Mouse (Mus musculus) forebrain, postnatal 0 days (tissue): Measurements from ENCODE around the gene Cyfip2. TPM values are rescaled to one million over a fixed set of nuclear protein-coding genes. Genes with fewer than 3 reads are reported as not detected.
A peak's percentile ranks its signal among the peaks of the same experiment; 100 is the strongest.

ENCODE experiments used
- ATAC-seq: fragments of 200-750 bp; cut with Nextera tagmentation; 2 replicates; pipeline ENCODE4 v1.8.0; 2017; ENCODE audit warnings: mild to moderate bottlenecking, moderate library complexity
- DNase-seq: peaks from one replicate; pipeline ENCODE4 v3.0.0-alpha.2; 2015
- H3K27ac ChIP-seq: fragments of 300-500 bp; sonication (generic); 2 replicates; pipeline ENCODE4 v1.5.1; 2014; ENCODE audit warnings: low read depth, mild to moderate bottlenecking, antibody characterized with exemption, low read length, moderate library complexity, mixed read lengths
- H3K27me3 ChIP-seq: fragments of 300-500 bp; sonication (generic); 2 replicates; pipeline ENCODE4 v1.6.1; 2014; ENCODE audit warnings: mild to moderate bottlenecking, low read length, mixed read lengths; ENCODE audit not compliant: insufficient read depth
- H3K36me3 ChIP-seq: fragments of 300-500 bp; sonication (generic); 2 replicates; pipeline ENCODE4 v1.6.1; 2014; ENCODE audit warnings: mild to moderate bottlenecking, moderate library complexity; ENCODE audit not compliant: insufficient read depth
- H3K4me1 ChIP-seq: fragments of 300-500 bp; sonication (generic); 2 replicates; pipeline ENCODE4 v1.6.1; 2014; ENCODE audit warnings: antibody characterized with exemption; ENCODE audit not compliant: insufficient read depth
- H3K4me2 ChIP-seq: fragments of 300-500 bp; sonication (generic); 2 replicates; pipeline ENCODE4 v1.6.1; 2014; ENCODE audit warnings: low read depth, mild to moderate bottlenecking, moderate library complexity
- H3K4me3 ChIP-seq: fragments of 300-500 bp; sonication (generic); 2 replicates; pipeline ENCODE4 v1.5.1; 2014; ENCODE audit warnings: low read depth, low read length, mixed read lengths
- H3K9ac ChIP-seq: fragments of 300-500 bp; sonication (generic); 2 replicates; pipeline ENCODE4 v1.6.1; 2014; ENCODE audit warnings: mild to moderate bottlenecking
- H3K9me3 ChIP-seq: fragments of 300-500 bp; sonication (generic); 2 replicates; pipeline ENCODE4 v1.6.1; 2016; ENCODE audit warnings: low read length
- CTCF ChIP-seq: sonication (generic); IDR thresholded peaks from 2 replicates; pipeline ENCODE4 v1.5.1; 2016; ENCODE audit warnings: antibody characterized with exemption, control low read depth, low read depth
- WGBS: fragments of 180-500 bp; shearing (Covaris S2); extraction: QIAGEN DNeasy Blood & Tissue Kit; methylation state at CpG from one replicate; pipeline ENCODE4 v1.1.7; 2014; 5-methylcytosine and 5-hydroxymethylcytosine counted together
- polyA plus RNA-seq: library from polyadenylated mRNA; unstranded; fragments of >200 nt; fragmentation: Nextera tagmentation; extraction: Ambion mirVana; gene quantifications from 2 replicates; pipeline ENCODE4 v1.2.1, GENCODE M21; 2015
- total RNA-seq: library from RNA; depleted of rRNA; stranded (reverse); fragments of >200 nt; gene quantifications from 2 replicates; pipeline ENCODE4 v1.2.3, GENCODE M21; 2014

Gene Cyfip2
- total and polyA plus RNA-seq, 2 experiments from 2014 or later: 75.8 to 114 TPM

DNA sequence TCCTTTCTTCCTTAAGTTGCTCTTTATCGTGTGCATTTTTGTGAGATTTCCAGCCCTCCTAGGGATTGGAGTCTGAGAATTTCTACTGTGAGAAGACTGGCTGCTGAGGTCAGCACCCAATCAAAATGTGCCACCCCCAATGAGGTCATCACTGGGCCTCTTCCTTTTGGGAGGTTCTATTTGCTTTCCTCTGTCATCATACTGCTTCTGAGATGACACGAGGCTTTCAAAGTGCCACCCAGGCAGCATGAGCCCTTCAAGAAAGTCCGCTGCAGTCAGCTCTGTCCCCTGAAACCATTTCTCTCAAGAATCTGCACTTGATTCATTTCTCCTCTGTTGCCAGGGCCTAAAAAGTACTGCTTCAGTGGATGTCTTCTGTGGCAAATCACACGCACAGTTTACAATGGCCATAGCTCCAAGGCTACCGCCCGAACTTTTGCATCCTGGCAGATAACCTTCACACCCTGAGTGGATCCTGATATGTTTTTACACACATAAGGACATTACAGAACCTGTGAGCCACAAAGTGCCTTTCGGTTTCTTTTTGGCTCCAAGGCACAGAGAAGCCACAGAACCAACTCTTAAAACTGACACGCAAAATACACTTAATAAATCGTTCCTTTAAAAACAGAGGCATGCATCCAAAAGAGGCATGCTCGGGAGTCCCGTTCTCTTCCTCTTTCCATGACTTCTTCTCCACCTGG, 4.2 kb downstream of the Cyfip2 start:
- Histone ChIP-seq H3K4me3 (no peak overlapping the region; the same call in 1 of the 2 replicates), H3K27me3 (no peaks in the 10 kb centered on the region), H3K36me3 (no peaks in the 10 kb centered on the region; the same call in 1 of the 2 replicates), H3K27ac (no peak overlapping the region), H3K9ac (no peak overlapping the region), H3K4me2 (peak overlapping the region; percentile 83; the same call in 1 of the 2 replicates), H3K4me1 (peaks cover 15% of the 10 kb centered on the region), H3K9me3 (no peaks in the 10 kb centered on the region)
- DNase-seq (no peak), ATAC-seq (no peak)
- WGBS: 86% methylated on average over 11 of the region's 11 CpGs
- no peak for TF ChIP-seq CTCF

DNA sequence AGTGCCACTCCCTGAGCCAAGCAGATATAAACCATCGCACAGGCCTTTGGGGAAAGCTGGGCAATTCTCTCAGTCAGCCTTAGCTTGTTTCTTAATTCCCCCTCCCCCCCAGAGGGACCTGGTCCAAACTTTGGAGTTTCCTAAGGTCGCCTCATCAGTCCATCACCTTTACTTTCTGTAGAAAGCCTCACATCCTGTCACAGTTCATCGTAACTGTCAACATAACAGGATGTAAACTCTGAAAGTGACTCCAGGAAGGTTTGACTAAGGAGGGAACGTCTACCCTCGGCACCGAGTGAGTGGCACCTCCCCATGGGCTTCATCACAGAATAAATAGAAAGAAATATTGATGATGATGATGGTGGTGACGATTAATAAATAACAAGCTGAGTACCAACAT, 4.9 kb downstream of the Cyfip2 start:
- 94% methylated on average over 7 of the region's 7 CpGs for WGBS
- H3K36me3 ChIP-seq: no peaks in the 10 kb centered on the region; the same call in 1 of the 2 replicates
- no peaks in the 10 kb centered on the region for H3K9me3 ChIP-seq
- no peak overlapping the region for H3K4me3 ChIP-seq
- H3K4me1 ChIP-seq: peaks cover 14% of the 10 kb centered on the region
- no peak for ATAC-seq
- no peak overlapping the region for H3K9ac ChIP-seq
- no peaks in the 10 kb centered on the region for H3K27me3 ChIP-seq
- H3K4me2 ChIP-seq: no peak overlapping the region
- no peak overlapping the region for H3K27ac ChIP-seq
- TF ChIP-seq CTCF: no peak
- DNase-seq: no peak

DNA sequence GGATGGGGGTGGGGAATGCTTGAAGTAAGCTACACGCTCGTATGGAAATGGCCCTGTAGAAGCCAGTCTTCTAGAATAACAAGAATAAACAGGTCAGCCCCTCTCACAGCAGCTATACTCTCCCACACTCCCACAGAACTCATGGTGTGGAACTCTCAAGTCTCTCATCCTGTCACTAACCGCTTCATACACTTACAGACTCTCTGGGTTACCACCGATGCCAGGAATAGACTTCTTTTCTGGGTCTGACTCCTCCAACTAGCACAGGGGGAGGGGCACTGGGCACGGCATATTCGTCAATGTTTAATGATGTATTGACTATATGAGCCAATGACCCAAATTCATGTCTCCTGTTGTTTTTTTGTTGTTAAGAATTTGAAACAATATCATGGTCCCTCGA, 5.9 kb downstream of the Cyfip2 start:
- no peaks in the 10 kb centered on the region; the same call in 1 of the 2 replicates for H3K36me3 ChIP-seq
- H3K27me3 ChIP-seq: no peaks in the 10 kb centered on the region
- no peak for TF ChIP-seq CTCF
- no peak overlapping the region for H3K27ac ChIP-seq
- ATAC-seq (no peak), DNase-seq (no peak)
- no peaks in the 10 kb centered on the region for H3K9me3 ChIP-seq
- H3K9ac ChIP-seq: no peak overlapping the region
- WGBS: 93% methylated on average over 7 of the region's 7 CpGs
- H3K4me1 ChIP-seq: peaks cover 12% of the 10 kb centered on the region
- no peak overlapping the region for H3K4me2 ChIP-seq
- no peak overlapping the region for H3K4me3 ChIP-seq

DNA sequence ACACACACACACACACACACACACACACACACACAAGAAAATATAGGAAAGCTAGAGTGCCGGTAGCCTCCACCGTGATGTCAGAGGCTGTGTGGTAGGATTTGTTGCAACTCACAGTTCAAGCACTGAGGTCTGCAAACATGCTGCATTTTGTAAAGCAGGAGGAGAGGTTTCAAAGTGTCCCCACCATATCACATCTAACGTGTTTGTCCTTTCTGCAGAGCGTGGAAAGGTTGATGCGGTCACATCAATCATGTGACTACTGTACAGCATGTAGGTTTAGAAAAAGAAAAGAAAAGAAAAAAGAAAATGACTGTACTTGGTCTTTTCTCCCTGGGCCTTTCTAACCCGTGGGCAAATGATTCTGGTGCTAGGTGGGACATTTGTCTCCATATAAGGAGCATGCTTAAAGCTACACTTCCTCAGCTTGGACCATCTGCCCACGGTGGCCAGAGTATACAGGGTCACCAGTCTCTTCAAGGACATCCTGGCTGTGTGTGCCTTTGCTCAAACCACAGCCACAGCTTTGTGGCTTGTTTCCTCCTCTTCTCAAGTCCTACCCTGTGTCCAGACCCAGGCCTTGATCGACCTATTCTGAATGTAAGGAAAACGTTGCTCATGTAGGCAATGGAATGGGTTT, 6.7 kb downstream of the Cyfip2 start:
- no peaks in the 10 kb centered on the region for H3K27me3 ChIP-seq
- ATAC-seq: no peak
- 83% methylated on average over 9 of the region's 9 CpGs for WGBS

DNA sequence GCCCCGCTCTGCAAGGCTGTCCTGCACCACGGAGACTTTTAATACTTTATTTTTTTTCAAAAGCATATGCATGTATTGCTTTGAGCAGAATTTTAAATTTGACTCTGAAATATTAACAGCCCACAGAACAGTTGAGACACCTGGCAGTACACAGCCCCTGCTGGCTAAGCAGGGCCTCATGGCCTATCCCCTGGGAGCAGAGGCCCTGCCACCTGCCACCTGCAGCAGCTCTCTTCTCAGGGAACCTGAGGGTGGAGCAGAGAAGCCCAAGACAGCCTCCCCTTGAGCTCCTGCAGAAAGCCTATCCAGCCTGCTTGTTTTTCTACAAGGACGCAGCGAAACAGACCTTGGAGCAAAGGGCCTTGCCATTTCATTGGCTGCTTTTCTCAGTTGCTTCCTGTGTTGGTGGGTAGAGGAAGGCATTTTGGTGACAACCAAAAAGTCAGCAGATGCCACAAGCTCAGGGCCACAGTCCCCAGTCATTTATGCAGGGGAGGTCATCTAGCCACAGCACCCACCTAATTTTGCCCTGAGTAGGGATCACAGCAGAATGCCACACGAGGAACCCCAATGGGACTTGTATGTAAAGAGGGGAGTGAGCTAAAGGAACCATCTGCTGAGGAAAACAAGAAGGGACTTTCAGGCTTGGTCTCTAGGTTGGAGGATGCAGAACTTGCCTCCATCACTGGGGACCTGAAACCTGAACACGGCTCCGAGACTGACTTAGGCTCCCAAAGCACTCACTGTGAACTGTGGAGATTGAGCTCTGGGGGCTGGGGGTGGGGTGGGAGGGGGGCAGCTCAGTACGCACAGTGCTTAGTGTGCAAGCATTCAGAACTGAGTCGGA, 7.6 kb downstream of the Cyfip2 start:
- Histone ChIP-seq H3K27ac (no peak overlapping the region), H3K4me1 (peaks cover 10% of the 10 kb centered on the region), H3K4me2 (no peak overlapping the region), H3K36me3 (no peaks in the 10 kb centered on the region; the same call in 1 of the 2 replicates), H3K9me3 (no peaks in the 10 kb centered on the region), H3K27me3 (no peaks in the 10 kb centered on the region), H3K4me3 (no peak overlapping the region), H3K9ac (no peak overlapping the region)
- ATAC-seq: no peak
- WGBS: 85% methylated on average over 9 of the region's 9 CpGs
- no peak for TF ChIP-seq CTCF
- no peak for DNase-seq

More for the DNA sequence above, 6.7 kb downstream of the Cyfip2 start:
- no peak for DNase-seq
- Histone ChIP-seq H3K9me3 (no peaks in the 10 kb centered on the region), H3K27ac (no peak overlapping the region), H3K4me2 (no peak overlapping the region), H3K36me3 (no peaks in the 10 kb centered on the region; the same call in 1 of the 2 replicates), H3K4me1 (peaks cover 12% of the 10 kb centered on the region), H3K4me3 (no peak overlapping the region), H3K9ac (no peak overlapping the region)
- no peak for TF ChIP-seq CTCF

DNA sequence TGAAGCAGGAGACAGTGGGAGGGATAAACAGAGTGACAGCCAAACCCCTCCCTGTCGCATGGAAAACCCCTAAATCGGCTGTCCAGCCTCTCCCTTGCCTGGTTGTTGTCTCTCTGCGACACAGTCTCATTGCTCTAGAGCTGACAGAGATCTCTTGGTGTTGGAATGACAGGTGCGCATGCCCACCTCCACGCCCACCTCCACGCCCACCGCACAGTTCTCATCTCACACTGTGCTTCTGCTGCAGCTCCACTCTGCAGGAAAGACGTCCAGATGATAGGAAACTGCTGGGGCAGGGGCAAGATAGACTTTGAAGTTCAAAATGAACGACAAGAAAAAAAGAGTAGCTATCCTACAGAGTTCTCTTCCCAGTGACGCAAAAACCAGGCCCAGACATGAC, 8.6 kb downstream of the Cyfip2 start:
- ATAC-seq (no peak), DNase-seq (no peak)
- no peak overlapping the region for H3K4me3 ChIP-seq
- TF ChIP-seq CTCF: no peak
- H3K27ac ChIP-seq: no peak overlapping the region
- WGBS: 82% methylated on average over 10 of the region's 10 CpGs
- no peaks in the 10 kb centered on the region; the same call in 1 of the 2 replicates for H3K36me3 ChIP-seq
- no peaks in the 10 kb centered on the region for H3K9me3 ChIP-seq
- no peaks in the 10 kb centered on the region; the same call in 1 of the 2 replicates for H3K4me1 ChIP-seq
- no peak overlapping the region for H3K4me2 ChIP-seq
- no peak overlapping the region for H3K9ac ChIP-seq
- H3K27me3 ChIP-seq: no peaks in the 10 kb centered on the region
